Mouse (Mus musculus) spleen, postnatal 10 days (tissue): ENCODE results near the gene Ifitm6.
A peak's percentile ranks its signal among the peaks of the same experiment; 100 is the strongest.
"Not testable (repeated sequence)": the region's sequence is repeated elsewhere in the genome, so short reads cannot be mapped to it uniquely, and the experiment has no call there.

Experiments used
- DNase-seq, 2 experiments: peaks; one replicate each; pipeline ENCODE4 v3.0.0; 2021 to 2022; ENCODE audit warnings: low spot score in 2 of 2

Gene Ifitm6

DNA sequence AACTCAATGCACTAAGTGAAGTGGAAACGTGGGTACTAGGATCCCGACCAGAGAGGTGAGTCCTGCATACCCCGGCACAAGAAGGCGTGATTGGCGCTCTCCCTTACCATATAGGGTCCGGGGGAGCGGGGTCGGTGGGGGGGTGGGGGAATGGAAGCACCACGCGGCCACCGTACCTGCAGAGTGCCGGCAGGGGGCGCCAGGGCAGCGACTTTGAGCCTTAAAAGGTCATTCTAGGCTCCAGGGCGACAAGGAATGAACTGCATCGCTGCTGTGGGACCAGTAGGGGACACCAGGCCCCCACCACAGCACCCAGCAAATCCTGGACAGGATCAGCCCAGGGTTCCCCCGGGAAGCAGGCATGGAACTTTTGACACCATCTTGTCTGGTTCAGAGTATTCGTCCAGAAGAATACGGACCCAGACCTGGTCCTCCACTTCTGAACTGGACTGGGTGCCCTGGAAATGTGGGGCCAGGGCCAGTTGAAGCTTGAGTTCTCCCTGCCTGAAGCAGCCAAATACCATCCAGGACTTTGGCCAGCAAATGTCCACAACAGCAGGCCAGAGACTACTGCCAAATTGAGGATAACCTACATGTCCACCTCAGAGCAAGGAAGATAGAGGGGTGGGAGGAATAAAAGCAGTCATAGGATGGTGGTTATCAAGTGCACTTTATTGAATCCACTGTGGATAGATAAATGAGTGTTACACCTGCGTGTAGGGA lies 8.6 kb downstream of the Ifitm6 start:
- DNase-seq = peak; percentile 70 to 87

DNA sequence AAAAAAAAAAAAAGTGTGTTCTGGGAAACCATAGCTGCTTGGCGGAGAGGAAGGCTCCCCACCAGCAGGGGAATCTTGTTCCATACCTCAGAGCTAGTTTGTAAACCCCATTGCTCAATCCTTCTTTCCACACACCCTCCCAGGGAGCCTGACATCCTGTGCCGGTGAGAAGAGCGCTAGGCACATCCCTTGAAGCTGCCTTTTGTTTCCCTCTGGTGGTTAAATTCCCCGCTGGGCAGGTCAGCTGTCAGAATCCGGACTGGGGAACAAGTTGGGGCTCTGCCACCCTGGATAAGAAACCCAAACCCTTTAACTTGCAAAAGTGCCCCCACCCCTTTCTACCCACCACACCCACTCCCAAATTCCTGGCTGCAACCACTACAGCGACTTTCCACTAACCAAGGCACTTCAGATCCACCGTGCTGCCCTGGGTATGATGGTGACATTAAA lies 9.4 kb downstream of the Ifitm6 start:
- peak in 1 of 2 experiments; percentile 26 for DNase-seq

DNA sequence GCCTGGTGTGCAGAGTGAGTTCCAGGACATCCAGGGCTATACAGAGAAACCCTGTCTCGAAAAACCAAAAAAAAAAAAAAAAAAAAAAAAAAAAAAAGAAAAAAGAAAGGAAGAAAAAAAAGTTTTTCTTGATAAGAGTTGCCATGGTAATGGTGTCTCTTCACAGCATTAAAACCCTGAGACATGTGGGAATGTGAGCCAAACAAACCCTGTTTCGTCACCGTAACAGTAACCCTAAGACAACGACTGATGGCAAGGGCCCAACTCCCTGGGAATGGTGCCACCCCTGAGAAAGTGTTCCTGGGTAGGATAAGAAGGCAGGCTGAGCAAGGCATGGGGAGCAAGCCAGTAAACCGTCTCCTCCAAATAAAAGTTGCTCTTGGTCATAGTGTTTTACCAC lies 10.8 kb downstream of the Ifitm6 start:
- DNase-seq = no peak

DNA sequence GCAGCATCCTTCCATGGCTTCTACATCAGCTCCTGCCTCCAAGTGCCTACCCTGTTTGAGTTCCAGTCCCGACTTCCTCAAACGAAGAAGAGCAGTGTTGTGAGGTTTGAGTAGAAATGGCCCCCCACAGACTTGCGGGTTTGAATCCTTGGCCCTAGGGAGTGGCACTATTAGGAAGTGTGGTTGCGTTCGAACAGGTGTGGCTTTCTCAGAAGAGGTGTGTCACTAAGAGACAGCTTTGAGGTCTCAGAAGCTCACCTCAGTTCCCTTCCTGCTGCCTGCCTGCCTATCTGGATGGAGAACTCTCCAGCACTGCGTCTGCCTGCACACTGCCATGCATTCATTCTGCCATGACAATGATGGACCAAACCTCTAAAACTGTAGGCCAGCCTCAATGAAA lies 11.3 kb downstream of the Ifitm6 start:
- DNase-seq = no peak

DNA sequence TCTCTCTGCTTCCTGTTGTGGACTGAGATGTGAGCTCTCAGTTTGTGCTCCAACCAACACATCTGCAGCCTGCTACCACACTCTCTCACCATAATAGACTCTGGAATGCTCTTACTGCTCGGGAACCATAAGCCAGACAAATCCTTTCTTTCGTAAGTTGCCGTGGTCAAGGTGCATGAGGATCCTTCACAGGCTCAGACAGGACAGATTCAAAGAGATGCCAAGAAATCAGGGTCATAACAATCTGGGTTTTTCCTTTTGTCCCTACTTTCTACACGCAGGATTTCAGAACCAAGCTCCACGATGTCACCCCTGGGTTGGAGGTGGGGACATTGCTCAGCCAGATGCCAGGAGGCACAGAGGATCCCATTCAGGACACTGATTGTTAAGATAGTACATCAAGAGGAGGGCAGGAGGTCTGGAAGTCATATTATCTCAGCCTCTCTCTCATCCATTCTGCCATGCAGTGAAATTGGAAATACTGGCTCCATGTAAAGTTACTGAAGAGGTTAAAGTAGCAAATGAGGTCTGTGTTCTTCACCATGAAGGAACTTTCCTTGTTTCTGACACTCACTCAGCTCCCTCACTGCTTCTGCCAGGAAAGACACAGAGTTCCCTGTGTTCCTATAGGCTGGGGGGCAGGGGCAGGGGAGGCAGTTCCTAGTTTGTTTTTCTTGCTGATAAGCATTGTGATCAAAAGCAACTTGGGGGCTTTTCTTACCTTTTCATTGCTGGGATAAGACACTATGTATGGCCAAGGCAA lies 14.3 kb downstream of the Ifitm6 start:
- DNase-seq = no peak

DNA sequence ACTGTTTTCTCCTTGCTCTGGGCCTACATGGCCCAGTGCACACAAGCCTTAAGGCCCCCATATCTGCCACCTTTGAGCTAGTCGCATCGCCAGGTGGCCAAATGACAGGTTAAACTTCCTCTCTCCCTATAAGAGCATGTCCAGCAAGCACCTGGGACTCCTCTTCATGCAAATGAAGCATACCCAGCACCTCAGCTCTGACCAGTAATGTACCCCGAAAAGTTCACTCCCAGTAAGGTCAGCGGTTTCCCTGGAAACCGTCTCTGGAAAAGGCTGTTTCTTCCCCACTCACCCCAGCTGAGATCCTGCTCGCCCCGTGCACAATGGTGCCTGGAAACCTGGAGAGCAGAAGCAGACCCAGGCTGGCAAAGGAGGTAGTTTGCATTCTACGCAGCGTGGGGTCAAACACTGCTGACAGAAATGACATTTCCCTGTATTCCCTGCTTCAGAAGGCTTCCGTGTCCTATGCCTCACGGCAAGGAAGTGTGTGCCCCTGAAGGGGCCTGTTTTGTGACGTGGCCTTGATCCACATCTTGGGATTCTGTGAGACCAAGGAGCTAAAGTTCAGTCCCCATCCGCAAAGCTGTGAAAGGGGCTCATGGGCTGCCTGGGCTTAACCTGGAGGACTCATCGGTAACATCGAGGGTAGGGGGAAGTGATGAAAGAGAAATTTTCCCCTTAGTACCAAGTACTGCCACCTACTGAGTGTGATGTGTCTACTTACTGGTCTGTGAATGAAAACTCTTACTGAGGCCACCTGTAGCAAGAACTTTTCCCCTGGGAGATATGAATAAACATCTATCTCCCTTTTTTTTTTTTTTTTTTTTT lies 16.6 kb downstream of the Ifitm6 start:
- no peak for DNase-seq

DNA sequence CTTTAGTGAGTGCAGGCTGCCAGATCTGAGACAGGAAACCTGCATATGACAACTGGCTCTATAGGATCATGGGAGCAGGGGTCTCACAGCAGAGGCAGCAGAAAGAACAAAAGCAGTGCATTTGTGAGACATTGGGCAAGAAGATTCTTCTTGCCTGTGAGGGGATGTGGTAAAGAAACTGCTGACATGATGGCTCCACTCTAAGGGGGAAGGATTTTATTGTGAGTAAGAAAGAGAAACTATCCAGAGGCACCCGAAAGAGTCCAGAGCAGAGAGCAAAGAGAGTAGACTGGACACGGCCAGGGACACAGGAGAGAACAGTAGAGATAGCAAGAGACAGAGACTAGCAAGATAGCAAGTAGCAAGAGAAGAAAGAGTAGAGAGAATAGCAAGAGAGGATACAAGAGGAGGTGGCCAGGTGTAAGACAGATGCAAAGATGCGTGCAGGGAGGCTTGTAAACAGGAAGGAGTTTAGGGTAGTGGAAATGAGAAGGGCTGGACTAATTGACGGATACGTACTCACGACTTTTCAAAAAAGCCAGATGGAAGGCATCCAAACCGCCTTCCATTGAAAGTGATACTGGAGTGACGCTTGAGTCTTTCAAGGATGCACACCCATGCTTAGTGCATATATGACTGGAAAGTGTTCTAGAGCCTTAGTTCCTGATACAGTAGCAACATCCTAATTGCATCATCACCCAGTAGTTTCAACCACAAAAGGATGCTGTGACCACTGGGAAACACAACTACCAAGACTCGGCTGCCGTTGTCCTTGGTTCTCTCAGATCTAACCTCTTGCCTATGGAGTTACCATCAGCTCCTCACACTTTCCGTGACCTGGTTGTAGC lies 18.6 kb downstream of the Ifitm6 start:
- DNase-seq = no peak

DNA sequence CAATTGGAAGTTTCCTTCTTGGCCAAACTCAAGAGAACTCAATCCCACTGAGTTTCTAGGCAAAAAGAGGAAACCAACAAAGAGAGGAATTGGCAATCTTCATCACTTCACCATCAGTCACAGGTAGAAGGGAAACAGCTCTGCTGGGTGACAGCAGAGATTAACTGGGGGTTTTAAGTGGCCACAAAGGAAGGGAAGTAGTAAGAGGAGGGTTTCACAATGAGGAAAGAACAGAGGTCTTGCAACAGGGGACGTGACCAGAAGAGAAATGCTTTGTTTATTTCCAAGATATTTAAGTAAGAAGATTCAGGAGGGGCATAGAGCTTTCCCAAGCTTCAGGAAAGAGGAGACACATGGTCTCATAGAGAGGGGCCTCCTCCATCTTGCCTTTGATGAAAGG lies 19.9 kb downstream of the Ifitm6 start:
- DNase-seq = no peak

DNA sequence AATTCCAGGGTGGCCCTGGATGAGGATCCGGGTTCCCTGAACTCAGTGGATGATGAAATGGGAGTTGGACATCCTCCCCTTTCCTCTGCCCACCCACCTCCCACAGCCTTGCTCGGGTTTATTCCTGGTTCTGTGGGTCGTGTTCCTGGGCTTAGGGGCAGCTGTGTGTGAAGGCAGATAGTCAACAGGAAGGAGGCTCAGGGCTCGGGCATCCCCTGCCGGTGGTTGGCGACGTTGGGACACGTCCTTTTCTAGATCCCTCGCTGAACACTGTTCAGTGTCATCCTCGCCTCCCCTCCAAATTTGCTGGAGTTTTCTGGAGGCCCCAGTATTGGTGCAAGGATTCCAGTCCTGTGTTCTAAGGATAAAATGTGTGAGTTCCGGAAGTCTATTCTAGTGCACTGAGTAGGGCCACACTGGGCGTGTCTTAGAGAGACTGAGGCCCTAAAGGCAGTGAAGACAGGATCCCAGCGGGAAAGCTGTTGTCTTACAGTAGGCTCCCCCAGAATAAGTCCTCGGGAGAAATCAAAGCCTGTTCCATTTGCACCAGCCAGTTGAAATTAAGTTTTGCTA lies 26.5 kb downstream of the Ifitm6 start:
- no peak for DNase-seq

DNA sequence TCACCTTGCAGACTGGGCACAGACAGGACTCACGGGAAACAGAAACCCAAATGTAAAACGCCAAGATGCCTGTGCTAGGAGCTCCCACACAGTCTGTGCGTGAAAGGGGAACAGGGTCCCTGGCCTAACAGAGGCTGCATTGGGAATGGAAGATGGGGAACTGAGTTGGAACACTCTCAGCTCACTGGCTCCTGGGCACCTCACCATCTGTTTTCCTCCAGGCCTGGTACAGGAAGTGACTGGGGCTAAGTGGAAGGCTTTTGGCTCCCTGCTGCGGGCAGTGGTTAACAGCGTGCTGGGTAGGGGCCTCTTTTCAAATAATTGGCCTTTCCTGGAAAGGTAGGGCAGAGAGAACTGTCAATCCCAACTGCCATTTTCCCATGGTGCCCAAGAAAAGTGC lies 27.1 kb downstream of the Ifitm6 start:
- no peak for DNase-seq

DNA sequence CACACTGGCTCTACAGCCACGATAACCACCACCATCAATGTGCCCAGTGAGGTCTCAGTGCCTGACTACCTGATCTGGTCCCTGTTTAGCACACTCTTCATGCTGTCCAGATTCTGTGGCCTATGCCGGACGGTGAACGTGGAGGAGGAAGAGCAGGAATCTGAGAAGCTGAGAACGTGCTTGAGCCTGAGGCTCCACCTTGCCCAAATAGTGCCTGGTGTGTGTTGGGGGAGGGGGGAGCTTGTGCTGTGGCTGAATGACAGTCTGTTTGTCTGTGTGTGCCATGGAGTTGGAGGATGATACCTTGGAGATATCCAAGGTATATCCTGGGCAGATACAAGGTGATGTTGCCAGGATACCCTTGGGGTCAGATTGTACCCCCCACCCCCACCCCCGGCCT lies 27.5 kb downstream of the Ifitm6 start:
- DNase-seq = no peak

DNA sequence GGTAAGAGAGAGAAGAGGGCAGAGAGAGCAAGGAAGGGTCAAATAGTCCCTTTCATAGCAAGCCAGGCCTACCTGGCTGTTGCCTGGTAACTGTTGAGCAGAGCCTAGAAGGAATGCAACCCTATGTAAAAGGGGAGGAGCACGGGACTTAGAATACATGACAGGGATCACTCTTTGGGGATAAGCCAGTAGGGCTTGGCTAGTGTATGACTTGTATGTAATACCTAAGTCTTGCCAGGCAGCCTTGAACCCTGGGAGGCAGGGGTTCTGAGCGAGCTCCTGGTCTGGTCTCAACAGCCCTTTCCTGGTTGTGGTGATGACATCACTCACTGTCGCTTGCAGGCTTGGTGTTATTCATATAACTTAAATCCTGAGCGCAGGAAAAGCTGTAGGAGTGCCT lies 28.7 kb downstream of the Ifitm6 start:
- DNase-seq = no peak

DNA sequence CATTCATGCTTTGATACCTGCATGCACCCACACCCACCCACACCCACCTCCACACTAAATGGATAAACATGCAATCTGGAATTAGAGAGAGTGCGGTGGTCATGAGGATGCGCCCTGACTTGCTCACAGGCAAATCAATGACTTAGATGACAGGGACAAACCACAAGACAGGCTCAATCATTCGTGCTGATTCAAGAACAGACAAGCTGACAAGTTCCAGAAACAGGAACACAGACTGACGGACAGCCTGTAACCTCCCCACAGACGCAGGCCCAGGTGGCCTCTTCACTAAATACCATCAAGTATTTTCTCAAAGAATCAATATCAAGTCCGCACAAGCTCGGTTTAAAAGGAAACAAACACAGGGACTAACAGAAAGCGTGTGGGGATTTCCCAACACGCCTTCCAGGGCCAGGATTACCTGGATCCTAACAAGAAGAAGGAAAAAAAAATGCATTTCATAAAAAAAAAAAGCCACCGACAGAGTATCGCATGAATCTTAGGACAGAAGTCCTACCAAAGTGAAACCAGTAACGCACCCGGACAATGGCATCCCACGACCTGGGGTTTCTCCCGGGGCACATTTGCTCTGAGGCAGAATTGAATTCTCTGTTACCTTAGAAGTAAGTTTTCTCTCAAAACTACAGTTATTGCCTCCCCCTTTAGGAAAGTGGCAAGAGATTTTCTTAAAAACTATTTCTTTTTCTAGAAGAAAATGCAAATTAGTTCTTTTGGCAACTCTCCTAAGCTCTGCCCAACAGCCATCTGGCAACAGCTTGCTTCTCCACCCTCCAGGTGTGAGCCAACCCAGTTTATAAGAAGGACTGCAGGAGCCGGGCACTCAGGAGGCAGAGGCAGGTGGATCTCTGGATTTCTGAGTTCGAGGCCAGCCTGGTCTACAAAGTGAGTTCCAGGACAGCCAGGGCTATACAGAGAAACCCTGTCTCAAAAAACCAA lies 30.3 kb downstream of the Ifitm6 start:
- DNase-seq = no peak

DNA sequence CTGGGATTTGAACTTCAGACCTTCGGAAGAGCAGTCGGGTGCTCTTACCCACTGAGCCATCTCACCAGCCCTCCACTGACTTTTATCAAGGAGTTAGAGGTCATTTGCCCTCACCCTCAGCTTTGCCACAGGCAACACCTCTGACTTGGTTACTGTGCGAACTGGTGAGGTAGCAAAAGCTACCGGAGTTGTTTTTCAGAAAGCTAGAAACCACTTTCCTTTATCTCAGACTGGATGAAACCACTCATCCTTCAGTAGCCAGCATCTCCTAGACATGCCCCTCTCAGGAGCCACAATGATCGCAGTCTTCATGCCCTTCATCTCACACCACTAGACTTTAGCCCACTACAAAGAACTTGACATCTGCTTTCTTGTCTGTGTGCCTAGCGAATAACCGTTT lies 34.8 kb downstream of the Ifitm6 start:
- DNase-seq = no peak

DNA sequence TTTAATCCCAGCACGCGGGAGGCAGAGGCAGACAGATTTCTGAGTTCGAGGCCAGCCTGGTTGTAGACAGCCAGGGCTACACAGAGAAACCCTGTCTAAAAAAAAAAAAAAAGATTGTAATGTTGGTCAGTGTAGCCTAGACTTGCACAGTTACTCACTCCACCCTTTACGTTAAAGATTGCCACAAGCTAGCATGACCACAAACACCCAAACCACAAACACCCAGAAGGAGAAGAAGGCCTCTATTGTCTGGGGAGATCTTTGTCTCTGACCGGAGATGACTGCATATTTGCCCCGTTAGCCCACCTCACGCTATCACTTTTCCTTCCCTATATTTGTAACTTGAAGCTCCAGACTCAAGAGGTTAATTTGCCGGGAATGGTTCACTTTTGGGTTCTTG lies 36.0 kb downstream of the Ifitm6 start:
- DNase-seq = no peak

DNA sequence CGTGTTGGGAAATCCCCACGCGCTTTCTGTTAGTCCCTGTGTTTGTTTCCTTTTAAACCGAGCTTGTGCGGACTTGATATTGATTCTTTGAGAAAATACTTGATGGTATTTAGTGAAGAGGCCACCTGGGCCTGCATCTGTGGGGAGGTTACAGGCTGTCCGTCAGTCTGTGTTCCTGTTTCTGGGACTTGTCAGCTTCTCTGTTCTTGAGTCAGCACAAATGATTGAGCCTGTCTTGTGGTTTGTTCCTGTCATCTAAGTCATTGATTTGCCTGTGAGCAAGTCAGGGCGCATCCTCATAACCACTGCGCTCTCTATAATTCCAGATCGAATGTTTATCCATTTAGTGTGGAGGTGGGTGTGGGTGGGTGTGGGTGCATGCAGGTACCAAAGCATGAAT lies 41.0 kb downstream of the Ifitm6 start:
- not testable (repeated sequence) for DNase-seq

DNA sequence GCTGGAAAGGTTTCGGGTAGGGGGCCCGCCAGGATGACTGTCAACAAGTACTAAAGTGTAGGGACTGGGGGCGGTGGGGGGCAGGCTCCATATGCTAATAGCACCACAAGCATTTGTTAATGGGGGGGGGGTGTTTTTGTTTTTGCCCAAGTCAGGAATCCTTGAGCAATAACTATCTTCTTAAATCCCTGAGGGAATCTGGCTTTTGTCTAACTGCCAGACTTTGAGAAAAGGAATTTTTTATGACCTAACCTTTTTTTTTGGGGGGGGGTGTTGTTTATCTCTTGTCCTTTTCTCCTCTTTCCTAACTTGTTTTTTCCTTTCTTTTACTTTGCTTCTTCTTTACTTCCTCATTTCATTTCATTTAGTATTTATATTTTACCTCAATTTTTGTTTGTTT lies 42.3 kb downstream of the Ifitm6 start:
- no peak for DNase-seq

DNA sequence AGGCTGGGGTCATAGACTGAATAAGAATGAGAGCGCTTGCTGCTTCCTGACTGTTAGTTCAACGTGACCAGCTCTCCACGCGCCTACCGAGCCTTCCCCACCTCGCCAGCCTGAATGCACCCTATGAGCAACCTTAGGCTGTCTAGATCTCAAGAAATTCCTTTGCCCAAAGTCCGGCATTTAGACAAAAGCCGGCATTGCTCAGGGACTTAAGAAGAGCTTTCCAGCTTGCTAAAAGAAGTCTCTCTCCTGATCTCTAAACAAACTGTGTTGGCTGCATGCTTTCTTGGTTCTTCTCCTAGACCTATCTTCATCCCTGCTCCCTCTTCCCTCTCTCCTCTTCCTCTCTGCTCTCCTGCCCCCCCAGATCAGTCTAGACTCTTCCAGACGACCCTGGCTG lies 42.8 kb downstream of the Ifitm6 start:
- no peak for DNase-seq

DNA sequence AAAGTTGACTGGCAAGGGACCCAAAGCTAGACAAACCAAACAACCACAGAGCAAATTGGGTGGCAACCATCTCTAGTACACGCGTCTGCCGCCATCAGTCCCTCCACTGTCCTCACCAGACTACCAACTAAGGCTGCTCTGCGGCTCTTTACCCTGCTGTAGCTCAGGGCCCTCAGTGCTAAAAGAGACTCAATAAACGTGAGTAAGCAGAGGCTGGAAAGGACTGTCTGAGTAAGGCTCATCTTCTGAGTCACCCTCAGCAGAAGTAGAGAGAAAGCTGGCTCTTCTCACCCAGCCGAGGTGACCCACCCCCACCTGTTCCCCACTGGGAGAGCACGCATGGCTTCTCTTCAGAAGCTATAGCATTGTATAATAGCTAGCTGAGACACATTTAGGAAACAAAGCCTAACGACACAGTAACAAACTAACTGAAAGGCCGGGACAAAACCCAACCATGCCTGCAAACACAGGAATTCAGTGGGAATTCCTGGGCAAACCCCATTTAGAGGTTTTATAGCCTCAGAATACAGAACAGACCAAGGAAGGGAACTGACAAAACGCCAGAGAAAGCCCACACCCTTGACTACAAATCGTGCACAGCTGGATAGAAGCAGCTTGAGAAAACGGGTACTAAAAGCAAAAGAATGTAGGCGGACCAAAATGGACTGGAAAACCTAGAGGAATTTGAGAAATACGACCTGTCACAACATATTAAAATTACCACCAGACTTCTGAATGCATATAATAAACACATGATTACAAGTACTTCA lies 44.1 kb downstream of the Ifitm6 start:
- no peak for DNase-seq
